Mouse (Mus musculus) Muller cell, postnatal 12 days (primary cell): ENCODE results near the gene Etv4.

Experiments
- DNase-seq: peaks from one replicate; pipeline ENCODE4 v3.0.0-alpha.2; 2015; ENCODE audit errors: inconsistent ontology term

The Etv4 gene

GRCm38 (mm10) chr11:101786651-101787050 is 1.5 kb upstream of the Etv4 start:
- DNase-seq = no peak

- DNase-seq = no peak
Observed at GRCm38 (mm10) chr11:101785852-101786205, 658 bp upstream of the Etv4 start.

- DNase-seq = peak; percentile 78
Observed at GRCm38 (mm10) chr11:101784488-101785142, 556 bp downstream of the Etv4 start.

- peak; percentile 40 for DNase-seq
Observed at GRCm38 (mm10) chr11:101784072-101784471, 1.1 kb downstream of the Etv4 start.

GRCm38 (mm10) chr11:101783584-101783983 is 1.6 kb downstream of the Etv4 start:
- no peak for DNase-seq

- no peak for DNase-seq
Observed at GRCm38 (mm10) chr11:101783135-101783534, 2.0 kb downstream of the Etv4 start.

- DNase-seq = no peak
Observed at GRCm38 (mm10) chr11:101776846-101777245, 8.3 kb downstream of the Etv4 start.

- peak; percentile 95 for DNase-seq
Observed at GRCm38 (mm10) chr11:101772449-101772848, 12.7 kb downstream of the Etv4 start.

- no peak for DNase-seq
Observed at GRCm38 (mm10) chr11:101772027-101772426, 13.1 kb downstream of the Etv4 start.

GRCm38 (mm10) chr11:101770266-101770665 is 14.9 kb downstream of the Etv4 start:
- DNase-seq = no peak

GRCm38 (mm10) chr11:101768721-101769120 is 16.4 kb downstream of the Etv4 start:
- peak; percentile 29 for DNase-seq

GRCm38 (mm10) chr11:101767326-101767725 is 17.8 kb downstream of the Etv4 start:
- DNase-seq = no peak

- DNase-seq = no peak
Observed at GRCm38 (mm10) chr11:101764546-101764945, 20.6 kb downstream of the Etv4 start.

GRCm38 (mm10) chr11:101763723-101764122 is 21.4 kb downstream of the Etv4 start:
- DNase-seq = peak; percentile 39

- DNase-seq = no peak
Observed at GRCm38 (mm10) chr11:101759530-101759929, 25.6 kb downstream of the Etv4 start.

GRCm38 (mm10) chr11:101758431-101758830 is 26.7 kb downstream of the Etv4 start:
- DNase-seq = peak; percentile 64

GRCm38 (mm10) chr11:101757366-101757765 is 27.8 kb downstream of the Etv4 start:
- no peak for DNase-seq

GRCm38 (mm10) chr11:101756616-101757015 is 28.6 kb downstream of the Etv4 start:
- DNase-seq = no peak

GRCm38 (mm10) chr11:101733596-101733995 is 51.6 kb downstream of the Etv4 start:
- peak; percentile 11 for DNase-seq

- peak; percentile 98 for DNase-seq
Observed at GRCm38 (mm10) chr11:101732518-101733440, 52.4 kb downstream of the Etv4 start, which contains the start of gene Dhx8. Gene Dhx8, plus strand, starts transcription at chr11:101732919.

- no peak for DNase-seq
Observed at GRCm38 (mm10) chr11:101729308-101729707, 55.9 kb downstream of the Etv4 start.

- no peak for DNase-seq
Observed at GRCm38 (mm10) chr11:101726765-101727164, 58.4 kb downstream of the Etv4 start.

- no peak for DNase-seq
Observed at GRCm38 (mm10) chr11:101725043-101725442, 60.1 kb downstream of the Etv4 start.
